Mouse (Mus musculus) bone marrow, adult 2 months (tissue): Measurements from ENCODE around the gene Slc24a4.

Source experiments
- CTCF ChIP-seq: fragments of 200-500 bp; IDR thresholded peaks from 2 replicates; pipeline ENCODE4 v1.5.1; 2011; ENCODE audit warnings: low read length, control low read depth; ENCODE audit not compliant: control insufficient read depth, insufficient read depth
- POLR2A ChIP-seq: fragments of 200-500 bp; IDR thresholded peaks from 2 replicates; pipeline ENCODE4 v1.6.1; 2011; ENCODE audit warnings: low read depth, mild to moderate bottlenecking, control low read depth, low read length, borderline replicate concordance; ENCODE audit not compliant: control insufficient read depth

GRCm38 (mm10) chr12:102270776-102271405 lies 142.4 kb downstream of the Slc24a4 start:
- TF ChIP-seq CTCF (no peak), POLR2A (no peak)
